Mouse (Mus musculus) liver, embryonic 14.5 days (tissue): ENCODE measurements around the gene Atp6v0a4.

Source experiments
- CTCF ChIP-seq: IDR thresholded peaks from 2 replicates; pipeline ENCODE4 v1.5.1; 2016; ENCODE audit warnings: antibody characterized with exemption, low read depth, control low read depth
- EP300 ChIP-seq: IDR thresholded peaks from 2 replicates; pipeline ENCODE4 v1.6.1; 2016; ENCODE audit warnings: antibody characterized with exemption, low read depth

DNA sequence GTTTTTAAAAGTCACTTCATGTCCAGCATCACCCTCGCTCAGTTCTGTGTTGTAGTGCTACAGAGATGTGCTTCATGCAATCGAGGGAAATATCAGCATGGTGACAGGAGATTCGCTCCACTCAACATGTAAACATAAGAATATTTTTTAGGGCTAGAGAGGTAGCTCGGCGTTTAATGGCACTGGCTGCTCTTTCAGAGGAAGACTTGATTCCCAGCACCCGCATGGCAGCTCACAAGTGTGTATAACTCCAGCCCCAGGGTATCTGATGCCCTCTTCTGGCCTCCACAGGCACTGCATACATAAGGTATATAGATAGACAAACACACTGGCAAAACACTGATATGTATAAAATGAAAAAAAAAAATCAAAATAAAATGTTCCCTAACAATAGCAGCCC lies 74.8 kb downstream of the Atp6v0a4 start:
- TF ChIP-seq CTCF, result 0 out of 2 replicates have a peak, but pooled peaks have one; percentile 14
- no peak for TF ChIP-seq EP300
